Mouse (Mus musculus) heart, postnatal 0 days (tissue): ENCODE measurements at regions not wholly inside any gene's neighbourhood (a gene's known extent, or its start where the extent isn't known, plus 50 kb on each side); places are given as distances from the start of the nearest gene placed in this dataset.

Experiments
- CTCF ChIP-seq: IDR thresholded peaks from 2 replicates; pipeline ENCODE4 v1.5.1; 2016; ENCODE audit warnings: antibody characterized with exemption, control low read depth, low read depth
- EP300 ChIP-seq: IDR thresholded peaks from 2 replicates; pipeline ENCODE4 v1.6.1; 2016; ENCODE audit warnings: antibody characterized with exemption, low read depth

GRCm38 (mm10) chr6:112223325-112223724 is 50.2 kb upstream of the Lmcd1 start:
- TF ChIP-seq CTCF (no peak), EP300 (no peak)
